Mouse (Mus musculus): Measurements from ENCODE around the gene Coq9. TPM values are rescaled to one million over a fixed set of nuclear protein-coding genes. Genes with fewer than 3 reads are reported as not detected.

The Coq9 gene
- total and polyA plus RNA-seq, 3 experiments = 91.9 to 169 TPM; not detected in 1

- no peak for TF ChIP-seq MAFK (IDR thresholded peaks at IDR 0.05; ENCODE audit: borderline replicate concordance, low read depth, low read length)
- peak; percentile 88 for TF ChIP-seq MAX (IDR thresholded peaks at IDR 0.05; ENCODE audit: low read length)
- TF ChIP-seq MXI1 (IDR thresholded peaks at IDR 0.05; ENCODE audit: low read depth, low read length) = peak; percentile 96
- TF ChIP-seq ZC3H11A (IDR thresholded peaks at IDR 0.05; ENCODE audit: low read depth, low read length) = no peak
- peak; percentile 69 for TF ChIP-seq SIN3A (IDR thresholded peaks at IDR 0.05; ENCODE audit: low read length)
- peak; percentile 34; the same call in 1 of the 2 replicates for TF ChIP-seq MAZ (IDR thresholded peaks at IDR 0.05; ENCODE audit: low read depth, low read length)
- TF ChIP-seq USF1 (IDR thresholded peaks at IDR 0.05; ENCODE audit: low read depth, low read length) = peak; percentile 73
- TF ChIP-seq POLR2AphosphoS2 (IDR thresholded peaks at IDR 0.05; ENCODE audit: low read length) = no peak
- TF ChIP-seq GATA1 (IDR thresholded peaks at IDR 0.05; ENCODE audit: low read depth, low read length) = no peak
Measured at GRCm38 (mm10) chr8:94876197-94876730, 38.1 kb downstream of the Coq9 start, which contains the start of gene Dok4 (continued).

- no peak for DNase-seq (ENCODE audit: low read depth, low spot score)
- no peak overlapping the region for H3K27ac ChIP-seq (ENCODE audit: control insufficient read depth, low read depth, low read length)
- peaks cover 10 to 14% of the 10 kb centered on the region in 2 experiments for H3K27me3 ChIP-seq (ENCODE audit: control insufficient read depth in 1 of 2, insufficient read depth in 2 of 2, low read length in 2 of 2)
- no peaks in the 10 kb centered on the region for H3K79me2 ChIP-seq (ENCODE audit: control insufficient read depth, insufficient read depth, low read length, poor library complexity)
- TF ChIP-seq SMC3 (IDR thresholded peaks at IDR 0.05; ENCODE audit: low read depth, low read length) = no peak
- TF ChIP-seq ZKSCAN1 (IDR thresholded peaks at IDR 0.05; ENCODE audit: low read depth, low read length) = no peak
- no peak for TF ChIP-seq GABPA (IDR thresholded peaks at IDR 0.05; ENCODE audit: low read depth, low read length)
- TF ChIP-seq MYB (IDR thresholded peaks at IDR 0.05; ENCODE audit: low read depth, low read length) = no peak
- no peaks in the 10 kb centered on the region for H3K9me3 ChIP-seq (replicated peaks; ENCODE audit: insufficient read depth, low read length)
- H3K9ac ChIP-seq (ENCODE audit: control insufficient read depth, low read depth, low read length, poor library complexity, severe bottlenecking) = no peak overlapping the region; the same call in 1 of the 2 replicates
- H3K4me3 ChIP-seq (ENCODE audit: control insufficient read depth in 1 of 2, insufficient read depth in 1 of 2, low read depth in 2 of 2, low read length in 2 of 2) = peak overlapping the region in 1 of 2 experiments; percentile 58; a peak in 1 of 4 replicates
- H3K4me1 ChIP-seq (ENCODE audit: control insufficient read depth in 1 of 2, insufficient read depth in 2 of 2, low read length in 2 of 2) = peaks cover 2 to 7% of the 10 kb centered on the region in 2 experiments
- H3K36me3 ChIP-seq (ENCODE audit: control insufficient read depth in 1 of 2, insufficient read depth in 2 of 2, low read length in 2 of 2) = peaks cover 0 to 6% of the 10 kb centered on the region in 2 experiments; a peak in 2 of 4 replicates
Measured at GRCm38 (mm10) chr8:94876820-94877219, 38.7 kb downstream of the Coq9 start.

GRCm38 (mm10) chr8:94880742-94881141 lies 42.6 kb downstream of the Coq9 start:
- peaks cover 0 to 6% of the 10 kb centered on the region in 2 experiments; a peak in 2 of 4 replicates for H3K36me3 ChIP-seq (ENCODE audit: control insufficient read depth in 1 of 2, insufficient read depth in 2 of 2, low read length in 2 of 2)
- no peaks in the 10 kb centered on the region for H3K9me3 ChIP-seq (replicated peaks; ENCODE audit: insufficient read depth, low read length)
- H3K4me1 ChIP-seq (ENCODE audit: control insufficient read depth in 1 of 2, insufficient read depth in 2 of 2, low read length in 2 of 2) = peaks cover 2 to 7% of the 10 kb centered on the region in 2 experiments
- no peak overlapping the region for H3K9ac ChIP-seq (ENCODE audit: control insufficient read depth, low read depth, low read length, poor library complexity, severe bottlenecking)
- no peak overlapping the region for H3K4me3 ChIP-seq (ENCODE audit: control insufficient read depth in 1 of 2, insufficient read depth in 1 of 2, low read depth in 2 of 2, low read length in 2 of 2)
- no peaks in the 10 kb centered on the region for H3K79me2 ChIP-seq (ENCODE audit: control insufficient read depth, insufficient read depth, low read length, poor library complexity)
- no peak for DNase-seq (ENCODE audit: low read depth, low spot score)
- H3K27me3 ChIP-seq (ENCODE audit: control insufficient read depth in 1 of 2, insufficient read depth in 2 of 2, low read length in 2 of 2) = peaks cover 15 to 28% of the 10 kb centered on the region in 2 experiments
- no peak overlapping the region for H3K27ac ChIP-seq (ENCODE audit: control insufficient read depth, low read depth, low read length)
- TF ChIP-seq MAX (IDR thresholded peaks at IDR 0.05; ENCODE audit: low read length) (no peak), ZC3H11A (IDR thresholded peaks at IDR 0.05; ENCODE audit: low read depth, low read length) (no peak), RAD21 (IDR thresholded peaks at IDR 0.05; ENCODE audit: low read depth, low read length) (no peak), MYB (IDR thresholded peaks at IDR 0.05; ENCODE audit: low read depth, low read length) (no peak), EP300 (IDR thresholded peaks at IDR 0.05; ENCODE audit: low read depth in 1 of 2, low read length in 2 of 2) (no peak)

All from MEL (cell line).